Mouse (Mus musculus) hindlimb bud, embryonic 11.5 days (tissue): ENCODE results near the gene Zfp869.
"Not testable (repeated sequence)": the region's sequence is repeated elsewhere in the genome, so short reads cannot be mapped to it uniquely, and the experiment has no call there.

Source experiments
- DNase-seq: peaks from one replicate; pipeline ENCODE4 v3.0.0-alpha.2; 2012; ENCODE audit warnings: low read depth, low spot score; ENCODE audit errors: extremely low spot score

Gene Zfp869

DNA sequence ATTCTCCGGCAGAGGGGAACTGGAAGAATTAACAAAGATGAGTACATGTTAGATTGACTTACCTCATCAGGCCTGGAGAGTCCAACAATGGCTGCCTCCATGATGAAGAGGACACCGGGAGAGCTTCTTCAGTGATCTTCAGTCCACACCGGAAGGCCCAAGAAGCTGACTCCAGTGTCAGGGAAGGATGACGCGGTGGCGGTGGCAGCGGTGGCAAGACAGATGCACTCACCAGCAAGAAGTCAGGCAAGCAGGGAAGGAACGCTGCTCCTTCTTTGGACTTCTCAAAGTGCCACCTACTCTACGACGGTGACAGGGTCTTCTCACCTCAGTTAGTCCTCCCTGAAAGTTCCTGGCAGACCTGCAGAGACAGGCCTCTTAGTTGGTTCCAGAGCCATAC, at the start of gene Zfp869:
TSS of gene Zfp869 (minus strand) at position 101 of the 400 bp plus-strand sequence.
- not testable (repeated sequence) for DNase-seq

DNA sequence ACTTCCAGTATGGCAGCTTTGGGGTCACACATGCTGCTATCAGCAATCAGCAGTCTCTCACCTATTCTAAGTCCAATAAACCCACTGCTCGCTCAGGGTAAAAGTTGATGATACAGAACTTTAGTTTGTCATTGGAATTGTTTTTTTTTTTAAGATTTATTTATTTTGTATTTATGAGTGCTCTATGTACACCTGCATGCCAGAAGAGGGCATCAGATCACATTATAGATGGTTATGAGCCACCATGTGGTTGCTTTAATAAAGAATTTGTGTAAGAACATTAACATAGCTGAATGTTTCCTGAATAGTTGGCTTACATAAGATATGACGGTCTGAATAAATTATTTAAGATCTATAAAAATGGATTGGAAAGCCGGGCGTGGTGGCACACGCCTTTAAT, 47.8 kb upstream of the Zfp869 start:
- DNase-seq: no peak

DNA sequence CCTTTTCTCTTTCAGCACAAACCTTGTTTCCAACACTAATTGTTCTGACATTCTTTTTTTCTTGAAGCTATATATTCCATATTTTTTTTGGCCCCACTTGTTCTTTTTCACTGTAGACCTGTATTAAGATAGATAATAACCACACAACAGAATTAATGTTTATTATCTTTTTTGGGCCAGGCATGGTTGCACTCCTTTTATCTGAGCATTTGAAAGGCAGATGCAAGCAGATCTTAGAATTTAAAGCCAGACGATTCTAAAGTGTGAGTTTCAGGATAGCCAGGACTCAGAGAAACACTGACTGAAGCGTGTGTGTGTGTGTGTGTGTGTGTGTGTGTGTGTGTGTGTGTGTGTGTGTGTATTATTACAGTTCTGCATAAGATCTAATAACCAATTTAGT, 41.9 kb upstream of the Zfp869 start:
- no peak for DNase-seq

DNA sequence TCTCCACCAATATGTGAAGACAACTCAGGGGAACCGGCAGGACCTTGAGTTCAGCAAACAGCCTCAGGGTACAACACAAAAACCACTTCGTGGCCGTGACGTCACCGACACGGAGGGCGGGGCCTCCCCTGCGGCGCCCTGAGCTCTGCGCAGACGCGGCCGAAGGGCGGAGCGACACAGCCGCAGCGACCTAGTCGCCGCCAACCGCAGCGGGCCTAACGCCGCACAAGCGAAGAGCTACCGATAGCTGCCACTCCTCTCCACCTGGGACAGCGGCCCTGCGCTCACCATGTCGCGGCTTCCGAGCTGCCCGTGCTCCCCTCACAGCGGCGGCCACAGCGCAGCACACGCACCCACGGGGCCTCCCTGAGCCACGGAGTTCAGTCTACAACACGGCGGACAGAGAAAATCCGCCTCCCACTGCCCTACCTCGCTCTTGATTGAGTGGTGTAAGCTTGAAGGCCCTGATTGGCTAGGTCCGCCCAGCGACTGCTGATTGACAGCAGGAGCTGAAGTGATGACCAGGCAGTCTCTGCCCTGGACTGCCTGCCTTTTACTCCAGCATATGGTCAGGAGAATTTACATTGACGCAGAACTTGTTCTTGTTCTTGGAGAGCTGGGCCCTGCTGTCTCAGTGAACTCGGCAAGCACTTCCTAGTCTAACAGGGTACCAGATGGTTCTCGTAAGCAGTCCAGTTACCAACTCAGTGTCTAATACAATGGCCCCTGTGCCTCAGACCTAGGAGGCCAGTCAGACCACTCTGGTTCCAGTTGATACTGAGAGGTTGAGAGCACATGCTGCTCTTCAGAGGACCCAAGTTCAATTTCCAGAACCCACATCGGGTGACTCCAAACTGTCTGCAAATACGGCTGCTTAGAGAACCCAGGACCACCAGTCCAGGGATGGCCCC, 39.3 kb upstream of the Zfp869 start, which contains the start of gene Zfp963:
TSS of gene Zfp963 (minus strand) at position 427 of the 911 bp plus-strand sequence.
- DNase-seq: peak; percentile 80

DNA sequence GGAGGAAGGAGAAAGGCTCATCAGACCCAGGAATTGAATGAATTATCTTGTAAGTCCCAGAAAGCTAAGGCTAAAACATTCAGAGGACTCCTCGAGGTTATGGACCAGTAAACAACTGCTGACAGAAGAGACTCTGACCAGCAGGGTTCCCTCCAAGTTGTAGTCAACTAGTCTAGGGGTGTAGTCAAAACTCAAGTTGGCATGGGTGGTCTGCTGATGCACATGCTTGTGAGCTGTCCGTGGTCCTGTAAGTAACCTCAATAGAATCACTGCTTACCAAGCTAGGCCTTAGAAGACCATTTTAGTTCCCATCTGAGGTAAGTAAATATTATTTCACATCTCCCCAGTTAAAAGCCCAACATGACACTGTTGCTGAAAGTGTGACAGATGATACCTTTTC, 30.7 kb upstream of the Zfp869 start:
- DNase-seq: no peak

DNA sequence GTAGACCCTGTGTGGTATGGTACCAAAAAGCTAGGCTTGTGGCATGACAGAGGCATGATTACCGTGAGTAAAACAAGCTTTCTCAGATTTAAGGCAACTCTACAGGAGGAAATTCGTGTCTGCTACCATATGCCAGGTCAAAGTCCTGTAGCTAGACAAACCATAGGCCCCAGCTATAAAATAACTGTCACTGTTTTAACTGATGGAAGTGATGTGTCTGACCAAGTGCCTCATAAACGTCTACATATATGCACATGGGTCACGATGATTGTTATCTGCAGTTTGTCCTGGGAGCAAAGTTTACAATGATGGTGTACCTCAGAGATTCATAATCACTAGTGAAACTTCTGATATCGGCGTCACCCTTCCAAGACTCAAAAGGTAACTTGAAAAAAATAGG, 30.2 kb upstream of the Zfp869 start:
- DNase-seq: no peak

DNA sequence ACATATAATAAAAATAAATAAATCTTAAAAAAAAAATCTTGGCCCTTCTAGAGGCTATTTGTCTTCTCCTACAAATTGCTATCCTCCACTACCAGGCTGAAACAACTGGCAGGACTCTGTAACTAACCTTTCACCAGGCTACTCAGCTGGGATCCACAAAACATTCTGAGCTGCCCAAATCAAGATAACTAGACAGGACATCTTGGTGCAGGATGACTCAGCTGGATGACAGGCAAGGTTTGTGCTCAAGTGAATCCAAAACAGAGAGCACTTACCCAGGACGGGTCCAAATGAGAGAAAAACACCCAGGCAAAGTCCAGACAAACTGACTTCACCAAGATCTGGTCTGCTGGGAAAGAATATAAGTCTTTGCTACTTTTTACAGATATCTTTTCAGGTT, 25.0 kb upstream of the Zfp869 start:
- DNase-seq: no peak

DNA sequence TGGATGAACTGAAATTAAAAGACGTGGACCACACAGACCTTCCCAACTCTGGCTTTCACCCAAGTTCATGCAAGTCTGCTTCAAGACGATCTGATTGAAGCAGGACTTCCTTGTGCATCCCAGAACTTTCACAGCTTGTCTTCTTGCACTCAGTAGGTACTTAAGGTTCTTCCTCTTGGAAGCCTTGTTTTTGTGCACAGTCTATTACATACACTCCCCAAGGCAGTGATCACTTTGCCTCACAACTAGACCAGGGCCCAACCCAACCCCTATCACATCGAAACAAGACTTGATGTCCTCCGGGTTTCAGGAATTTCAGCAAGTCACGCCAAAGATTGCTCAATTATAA, 6.7 kb upstream of the Zfp869 start:
- DNase-seq: no peak

DNA sequence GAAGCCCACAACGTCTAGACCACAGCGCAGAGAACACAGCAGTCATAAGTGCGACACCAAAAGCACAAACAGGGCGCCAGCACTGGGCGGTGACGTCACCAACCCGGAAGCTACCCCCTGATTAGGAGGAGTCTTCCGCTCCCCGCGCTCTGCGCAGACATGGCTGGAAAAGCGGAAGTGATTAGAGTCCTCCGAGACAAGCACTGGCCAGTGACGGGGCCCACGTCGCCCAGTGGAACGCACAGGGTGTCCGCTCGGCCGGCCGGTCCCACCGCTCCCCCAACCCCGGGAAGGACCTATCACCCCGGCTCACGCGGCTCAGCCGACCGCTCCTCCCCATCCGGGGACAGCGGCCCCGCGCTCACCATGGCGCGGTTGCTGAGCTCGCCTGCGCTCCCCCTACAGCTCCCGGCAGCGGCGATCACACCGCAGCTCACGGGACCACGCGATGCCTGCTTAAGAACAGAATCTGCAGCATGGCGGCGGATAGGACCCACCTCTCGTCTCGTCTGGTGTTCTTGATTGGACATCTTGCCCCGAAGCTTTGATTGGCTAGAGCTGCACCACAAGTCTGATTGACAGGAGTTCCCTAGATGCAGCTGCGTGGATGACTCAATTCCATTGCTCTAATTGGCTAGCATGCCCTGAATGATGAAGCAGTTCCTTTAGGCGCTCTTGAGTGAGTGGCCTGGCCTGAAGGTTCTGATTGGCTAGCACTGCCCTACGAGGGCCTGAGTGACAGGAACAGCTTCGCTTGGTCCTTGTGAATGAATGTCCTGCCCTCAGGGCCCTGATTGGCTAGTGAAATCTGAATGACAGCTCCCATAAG, 6.1 kb upstream of the Zfp869 start:
- DNase-seq: peak; percentile 97

DNA sequence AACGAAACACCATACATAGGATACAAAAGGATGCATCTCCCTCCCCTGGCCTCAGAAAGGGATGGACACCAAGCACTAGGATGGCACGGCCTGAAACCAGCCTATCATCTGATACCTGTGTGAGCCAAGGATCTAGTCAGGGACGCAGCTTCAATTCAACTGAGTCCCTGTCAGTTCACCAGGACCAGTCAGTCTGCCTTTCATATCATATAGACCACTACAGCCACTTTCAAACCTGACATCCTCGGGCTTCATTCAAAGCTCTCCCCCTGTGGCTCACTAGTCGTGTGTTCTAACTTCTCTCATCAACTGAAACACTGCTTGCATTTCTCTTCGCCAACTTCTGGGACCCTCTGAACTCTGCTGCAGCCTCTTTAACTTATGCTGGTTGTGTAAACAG, 4.8 kb upstream of the Zfp869 start:
- no peak for DNase-seq

DNA sequence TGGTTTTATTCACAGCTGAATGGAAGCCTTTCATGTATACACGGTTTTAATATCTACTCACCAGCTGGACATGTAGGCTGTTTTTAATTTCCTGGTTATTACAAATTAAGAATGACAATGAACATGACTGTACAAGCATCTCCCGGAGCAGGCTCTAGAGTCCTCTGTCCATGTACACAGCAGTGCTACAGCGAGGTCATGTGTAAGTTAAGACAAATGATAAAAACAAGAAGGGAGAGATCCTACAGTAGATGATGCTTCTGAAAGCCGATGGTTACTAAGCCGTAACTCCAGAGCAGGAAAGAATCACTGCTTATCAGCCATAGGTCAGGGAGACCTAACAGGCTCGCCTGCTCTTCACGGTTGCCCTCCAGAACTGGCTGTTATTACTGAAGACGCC, 3.0 kb upstream of the Zfp869 start:
- no peak for DNase-seq

DNA sequence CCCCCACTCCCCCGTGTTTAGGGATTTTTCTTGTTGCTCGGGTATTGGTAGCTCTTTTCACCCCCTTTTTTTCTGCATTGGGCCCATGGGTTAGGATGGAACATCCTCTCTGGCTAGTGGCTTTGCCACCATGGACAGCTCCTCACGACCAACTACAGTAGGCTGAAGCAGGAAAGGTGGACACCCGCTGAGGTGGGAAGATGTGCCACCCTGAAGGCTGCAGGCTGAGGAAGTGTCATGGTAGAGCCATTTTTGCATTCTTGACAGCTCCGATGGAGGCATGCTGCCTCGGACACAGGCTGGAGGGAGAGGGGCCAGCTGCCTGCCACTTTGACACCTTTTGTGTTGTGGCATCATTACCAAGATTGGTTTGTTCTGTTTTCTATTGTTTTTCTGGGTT, 8.7 kb downstream of the Zfp869 start:
- no peak for DNase-seq

DNA sequence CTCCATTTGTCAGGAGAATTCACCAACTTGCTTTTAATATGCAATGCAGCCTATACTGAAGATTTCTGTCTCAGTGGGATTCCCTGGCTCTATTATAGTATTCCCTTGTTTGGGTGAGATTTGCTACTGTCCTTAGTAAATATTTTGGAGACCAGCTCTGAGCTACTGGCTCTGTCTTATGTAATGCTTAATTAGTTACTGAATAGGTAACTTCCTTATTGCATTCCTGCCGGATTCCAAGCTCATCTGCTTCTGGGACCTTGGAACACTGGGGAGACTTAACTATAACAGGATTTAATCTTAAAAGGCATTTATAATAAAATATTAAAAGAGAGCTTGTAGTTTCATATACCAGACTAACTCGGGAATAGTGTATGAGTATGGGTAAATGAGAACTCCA, 45.5 kb downstream of the Zfp869 start:
- not testable (repeated sequence) for DNase-seq

DNA sequence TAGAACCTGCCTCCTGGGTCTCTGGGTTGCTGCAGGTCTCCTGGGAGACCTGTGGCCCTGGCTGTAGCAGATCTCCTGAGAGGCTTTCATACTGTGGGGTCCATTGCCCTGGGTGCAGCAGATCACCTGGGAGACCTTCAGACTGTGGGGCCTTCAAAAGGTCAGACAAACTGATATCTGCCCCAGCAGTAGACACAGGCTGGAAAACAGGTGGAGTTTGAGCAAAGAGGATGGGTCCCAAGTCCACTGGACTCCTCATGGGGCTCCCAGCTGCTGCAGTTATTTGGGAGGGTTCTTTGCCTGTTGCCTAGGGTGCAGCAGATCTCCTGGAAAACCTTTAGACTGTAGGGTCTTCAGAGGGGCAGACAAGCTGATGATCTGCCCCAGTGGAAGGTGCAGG, 49.2 kb downstream of the Zfp869 start:
- no peak for DNase-seq
